Mouse (Mus musculus): ENCODE measurements around the gene Zbtb46. TPM values are rescaled to one million over a fixed set of nuclear protein-coding genes. Genes with fewer than 3 reads are reported as not detected.

The Zbtb46 gene
- polyA plus RNA-seq, 1 experiment from 2014 or later: 9.1 TPM

GRCm38 (mm10) chr2:181492206-181492605 lies 33.0 kb upstream of the Zbtb46 start:
- no peaks in the 10 kb centered on the region for H3K27me3 ChIP-seq (ENCODE audit: control insufficient read depth, insufficient read depth, low read length)
- peaks cover 10% of the 10 kb centered on the region; the same call in 1 of the 2 replicates for H3K4me1 ChIP-seq (ENCODE audit: control insufficient read depth, insufficient read depth, low read length)
- H3K4me3 ChIP-seq (ENCODE audit: low read depth, low read length): no peak overlapping the region
- no peaks in the 10 kb centered on the region for H3K36me3 ChIP-seq (ENCODE audit: control insufficient read depth, insufficient read depth, low read length)
- no peak overlapping the region for H3K4me2 ChIP-seq (replicated peaks; ENCODE audit: low read depth, low read length)
- 47% methylated on average over 3 of the region's 3 CpGs for WGBS
- no peak for ATAC-seq (ENCODE audit: insufficient number of reproducible peaks, insufficient read depth, low FRiP score, low read depth)
- H3K27ac ChIP-seq (ENCODE audit: low read length): no peak overlapping the region
- H3K9ac ChIP-seq (replicated peaks; ENCODE audit: low read depth, low read length): no peak overlapping the region
- no peaks in the 10 kb centered on the region for H3K9me3 ChIP-seq (ENCODE audit: control insufficient read depth, low read depth, low read length)

GRCm38 (mm10) chr2:181491432-181492205 lies 32.4 kb upstream of the Zbtb46 start:
- Histone ChIP-seq H3K4me3 (ENCODE audit: low read depth, low read length) (no peak overlapping the region), H3K9me3 (ENCODE audit: control insufficient read depth, low read depth, low read length) (no peaks in the 10 kb centered on the region), H3K4me2 (replicated peaks; ENCODE audit: low read depth, low read length) (no peak overlapping the region), H3K9ac (replicated peaks; ENCODE audit: low read depth, low read length) (no peak overlapping the region), H3K36me3 (ENCODE audit: control insufficient read depth, insufficient read depth, low read length) (no peaks in the 10 kb centered on the region), H3K4me1 (ENCODE audit: control insufficient read depth, insufficient read depth, low read length) (peaks cover 12% of the 10 kb centered on the region; the same call in 1 of the 2 replicates), H3K27me3 (ENCODE audit: control insufficient read depth, insufficient read depth, low read length) (no peaks in the 10 kb centered on the region), H3K27ac (ENCODE audit: low read length) (no peak overlapping the region)
- no peak for ATAC-seq (ENCODE audit: insufficient number of reproducible peaks, insufficient read depth, low FRiP score, low read depth)
- WGBS: 28% methylated on average over 7 of the region's 7 CpGs

GRCm38 (mm10) chr2:181487338-181488277 lies 28.4 kb upstream of the Zbtb46 start:
- H3K27ac ChIP-seq (ENCODE audit: low read length): peak overlapping the region; percentile 79
- WGBS: 20% methylated on average over 5 of the region's 5 CpGs
- no peak overlapping the region for H3K4me3 ChIP-seq (ENCODE audit: low read depth, low read length)
- peak overlapping the region; percentile 10; the same call in 1 of the 2 replicates for H3K4me2 ChIP-seq (replicated peaks; ENCODE audit: low read depth, low read length)
- H3K9me3 ChIP-seq (ENCODE audit: control insufficient read depth, low read depth, low read length): no peaks in the 10 kb centered on the region
- H3K9ac ChIP-seq (replicated peaks; ENCODE audit: low read depth, low read length): no peak overlapping the region
- peaks cover 12% of the 10 kb centered on the region; the same call in 1 of the 2 replicates for H3K4me1 ChIP-seq (ENCODE audit: control insufficient read depth, insufficient read depth, low read length)
- peak; percentile 85 for ATAC-seq (ENCODE audit: insufficient number of reproducible peaks, insufficient read depth, low FRiP score, low read depth)
- no peaks in the 10 kb centered on the region for H3K27me3 ChIP-seq (ENCODE audit: control insufficient read depth, insufficient read depth, low read length)
- H3K36me3 ChIP-seq (ENCODE audit: control insufficient read depth, insufficient read depth, low read length): no peaks in the 10 kb centered on the region

GRCm38 (mm10) chr2:181485741-181486140 lies 26.5 kb upstream of the Zbtb46 start:
- Histone ChIP-seq H3K27me3 (ENCODE audit: control insufficient read depth, insufficient read depth, low read length) (no peaks in the 10 kb centered on the region), H3K4me2 (replicated peaks; ENCODE audit: low read depth, low read length) (no peak overlapping the region), H3K4me3 (ENCODE audit: low read depth, low read length) (no peak overlapping the region), H3K36me3 (ENCODE audit: control insufficient read depth, insufficient read depth, low read length) (no peaks in the 10 kb centered on the region), H3K4me1 (ENCODE audit: control insufficient read depth, insufficient read depth, low read length) (peaks cover 12% of the 10 kb centered on the region; the same call in 1 of the 2 replicates), H3K9ac (replicated peaks; ENCODE audit: low read depth, low read length) (no peak overlapping the region), H3K9me3 (ENCODE audit: control insufficient read depth, low read depth, low read length) (no peaks in the 10 kb centered on the region), H3K27ac (ENCODE audit: low read length) (no peak overlapping the region; the same call in 1 of the 2 replicates)
- WGBS: 11% methylated on average over 1 of the region's 1 CpGs
- no peak for ATAC-seq (ENCODE audit: insufficient number of reproducible peaks, insufficient read depth, low FRiP score, low read depth)

- no peaks in the 10 kb centered on the region for H3K9me3 ChIP-seq (ENCODE audit: control insufficient read depth, low read depth, low read length)
- no peak overlapping the region for H3K27ac ChIP-seq (ENCODE audit: low read length)
- no peak for ATAC-seq (ENCODE audit: insufficient number of reproducible peaks, insufficient read depth, low FRiP score, low read depth)
- WGBS: 81% methylated on average over 6 of the region's 6 CpGs
- H3K4me1 ChIP-seq (ENCODE audit: control insufficient read depth, insufficient read depth, low read length): peaks cover 12% of the 10 kb centered on the region; the same call in 1 of the 2 replicates
- H3K9ac ChIP-seq (replicated peaks; ENCODE audit: low read depth, low read length): no peak overlapping the region
- no peak overlapping the region for H3K4me3 ChIP-seq (ENCODE audit: low read depth, low read length)
- no peak overlapping the region for H3K4me2 ChIP-seq (replicated peaks; ENCODE audit: low read depth, low read length)
- H3K36me3 ChIP-seq (ENCODE audit: control insufficient read depth, insufficient read depth, low read length): no peaks in the 10 kb centered on the region
- no peaks in the 10 kb centered on the region for H3K27me3 ChIP-seq (ENCODE audit: control insufficient read depth, insufficient read depth, low read length)
These were observed 25.4 kb upstream of the Zbtb46 start for GRCm38 (mm10) chr2:181484456-181485233.

- no peak overlapping the region for H3K4me2 ChIP-seq (replicated peaks; ENCODE audit: low read depth, low read length)
- WGBS: 29% methylated on average over 7 of the region's 7 CpGs
These were observed 24.5 kb upstream of the Zbtb46 start for GRCm38 (mm10) chr2:181483562-181484318.

GRCm38 (mm10) chr2:181483120-181483519 lies 23.9 kb upstream of the Zbtb46 start:
- no peaks in the 10 kb centered on the region for H3K9me3 ChIP-seq (ENCODE audit: control insufficient read depth, low read depth, low read length)
- 45% methylated on average over 2 of the region's 2 CpGs for WGBS
- H3K4me2 ChIP-seq (replicated peaks; ENCODE audit: low read depth, low read length): no peak overlapping the region
- H3K27ac ChIP-seq (ENCODE audit: low read length): no peak overlapping the region
- peaks cover 11% of the 10 kb centered on the region; the same call in 1 of the 2 replicates for H3K4me1 ChIP-seq (ENCODE audit: control insufficient read depth, insufficient read depth, low read length)
- H3K9ac ChIP-seq (replicated peaks; ENCODE audit: low read depth, low read length): no peak overlapping the region
- no peak for ATAC-seq (ENCODE audit: insufficient number of reproducible peaks, insufficient read depth, low FRiP score, low read depth)
- H3K36me3 ChIP-seq (ENCODE audit: control insufficient read depth, insufficient read depth, low read length): no peaks in the 10 kb centered on the region
- H3K4me3 ChIP-seq (ENCODE audit: low read depth, low read length): no peak overlapping the region
- H3K27me3 ChIP-seq (ENCODE audit: control insufficient read depth, insufficient read depth, low read length): no peaks in the 10 kb centered on the region

More at GRCm38 (mm10) chr2:181483562-181484318, 24.5 kb upstream of the Zbtb46 start:
- H3K27ac ChIP-seq (ENCODE audit: low read length): no peak overlapping the region
- no peak for ATAC-seq (ENCODE audit: insufficient number of reproducible peaks, insufficient read depth, low FRiP score, low read depth)
- no peaks in the 10 kb centered on the region for H3K27me3 ChIP-seq (ENCODE audit: control insufficient read depth, insufficient read depth, low read length)
- H3K9ac ChIP-seq (replicated peaks; ENCODE audit: low read depth, low read length): no peak overlapping the region
- H3K9me3 ChIP-seq (ENCODE audit: control insufficient read depth, low read depth, low read length): no peaks in the 10 kb centered on the region
- no peaks in the 10 kb centered on the region for H3K36me3 ChIP-seq (ENCODE audit: control insufficient read depth, insufficient read depth, low read length)
- H3K4me1 ChIP-seq (ENCODE audit: control insufficient read depth, insufficient read depth, low read length): peaks cover 12% of the 10 kb centered on the region; the same call in 1 of the 2 replicates
- no peak overlapping the region for H3K4me3 ChIP-seq (ENCODE audit: low read depth, low read length)

Data from stomach, embryonic 14.5 days (tissue).